Mouse (Mus musculus) liver, adult 2 months (tissue): ENCODE measurements around the gene Gtsf2. TPM values are rescaled to one million over a fixed set of nuclear protein-coding genes. Genes with fewer than 3 reads are reported as not detected.

Experiments
- DNase-seq: peaks from one replicate; pipeline ENCODE4 v3.0.0-alpha.2; 2011; ENCODE audit warnings: low read depth, low spot score; ENCODE audit errors: extremely low read depth
- H3K27ac ChIP-seq: fragments of 200-500 bp; replicated peaks from 2 replicates; pipeline ENCODE4 v1.5.1; 2012; ENCODE audit warnings: low read depth, mild to moderate bottlenecking, control low read depth, inconsistent platforms, low read length; ENCODE audit not compliant: insufficient read depth
- H3K27me3 ChIP-seq: fragments of 200-500 bp; 2 replicates; pipeline ENCODE4 v1.6.1; 2012; ENCODE audit warnings: mild to moderate bottlenecking, moderate library complexity, low read length, inconsistent platforms; ENCODE audit not compliant: control insufficient read depth, insufficient read depth
- H3K36me3 ChIP-seq: fragments of 200-500 bp; 2 replicates; pipeline ENCODE4 v1.6.1; 2012; ENCODE audit warnings: low read length, inconsistent platforms; ENCODE audit not compliant: control insufficient read depth, insufficient read depth
- H3K4me1 ChIP-seq: fragments of 200-500 bp; 2 replicates; pipeline ENCODE4 v1.6.1; 2011; ENCODE audit warnings: low read length; ENCODE audit not compliant: control insufficient read depth, insufficient read depth
- H3K4me3 ChIP-seq: fragments of 200-500 bp; 2 replicates; pipeline ENCODE4 v1.5.1; 2011; ENCODE audit warnings: low read depth, mild to moderate bottlenecking, control low read depth, low read length, moderate library complexity; ENCODE audit not compliant: insufficient read depth
- H3K79me2 ChIP-seq: fragments of 200-500 bp; 2 replicates; pipeline ENCODE4 v1.6.1; 2012; ENCODE audit warnings: inconsistent platforms, mild to moderate bottlenecking, low read length, moderate library complexity; ENCODE audit not compliant: control insufficient read depth, insufficient read depth
- H3K9ac ChIP-seq: fragments of 200-500 bp; 2 replicates; pipeline ENCODE4 v1.6.1; 2012; ENCODE audit warnings: low read depth, mild to moderate bottlenecking, control low read depth, inconsistent platforms, low read length
- CTCF ChIP-seq: fragments of 200-500 bp; IDR thresholded peaks from 2 replicates; pipeline ENCODE4 v1.5.1; 2011; ENCODE audit warnings: low read depth, low read length, control low read depth
- POLR2A ChIP-seq: fragments of 200-500 bp; IDR thresholded peaks from 2 replicates; pipeline ENCODE4 v1.6.1; 2011; ENCODE audit warnings: low read length, control low read depth; ENCODE audit not compliant: insufficient read depth; ENCODE audit errors: extremely low read depth
- WGBS: fragments of 180-500 bp; shearing (Covaris S2); methylation state at CpG from one replicate; pipeline ENCODE4 v1.1.7; 2018; 5-methylcytosine and 5-hydroxymethylcytosine counted together
- polyA plus RNA-seq: library from polyadenylated mRNA; depleted of rRNA; stranded (reverse); fragments of >200 nt; gene quantifications from 2 replicates; pipeline ENCODE4 v1.2.3, GENCODE M21; 2012; rRNA removed
- total RNA-seq: library from RNA; depleted of rRNA; stranded (reverse); fragments of >200 nt; gene quantifications from 2 replicates; pipeline ENCODE4 v1.2.3, GENCODE M21; 2014; rRNA removed

The Gtsf2 gene
- not detected in 2 replicates for total RNA-seq
- not detected in 2 replicates for polyA plus RNA-seq

- 63% methylated on average over 3 of the region's 3 CpGs for WGBS
- Histone ChIP-seq H3K79me2 (no peaks in the 10 kb centered on the region), H3K9ac (no peak within 1 kb of the TSS), H3K36me3 (no peaks in the 10 kb centered on the region), H3K27ac (no peak within 1 kb of the TSS), H3K4me1 (no peaks in the 10 kb centered on the region), H3K27me3 (no peaks in the 10 kb centered on the region), H3K4me3 (no peak within 1 kb of the TSS)
- no peak for DNase-seq
- TF ChIP-seq POLR2A (no peak), CTCF (no peak)
These were observed at the start of gene Gtsf2 for GRCm38 (mm10) chr15:103448369-103448768. Gene Gtsf2, minus strand, starts transcription at chr15:103448469.

- H3K4me1 ChIP-seq = no peaks in the 10 kb centered on the region
- H3K9ac ChIP-seq = no peak overlapping the region
- WGBS = 76% methylated on average over 10 of the region's 10 CpGs
- TF ChIP-seq POLR2A (no peak), CTCF (no peak)
- no peaks in the 10 kb centered on the region for H3K27me3 ChIP-seq
- H3K27ac ChIP-seq = no peak overlapping the region
- no peak overlapping the region for H3K4me3 ChIP-seq
- no peaks in the 10 kb centered on the region for H3K36me3 ChIP-seq
- no peak for DNase-seq
- H3K79me2 ChIP-seq = no peaks in the 10 kb centered on the region
These were observed 48.2 kb upstream of the Gtsf2 start for GRCm38 (mm10) chr15:103496204-103497140.

GRCm38 (mm10) chr15:103488336-103488735 lies 40.1 kb upstream of the Gtsf2 start:
- H3K27ac ChIP-seq = no peak overlapping the region
- H3K27me3 ChIP-seq = no peaks in the 10 kb centered on the region; the same call in none of the 2 replicates
- no peak overlapping the region for H3K4me3 ChIP-seq
- H3K79me2 ChIP-seq = no peaks in the 10 kb centered on the region
- 78% methylated on average over 4 of the region's 4 CpGs for WGBS
- H3K36me3 ChIP-seq = no peaks in the 10 kb centered on the region
- no peak overlapping the region for H3K9ac ChIP-seq
- TF ChIP-seq CTCF = no peak
- TF ChIP-seq POLR2A = no peak
- no peak for DNase-seq
- H3K4me1 ChIP-seq = no peaks in the 10 kb centered on the region

- Histone ChIP-seq H3K27ac (no peak overlapping the region), H3K9ac (no peak overlapping the region), H3K4me3 (no peak overlapping the region), H3K27me3 (no peaks in the 10 kb centered on the region; the same call in none of the 2 replicates), H3K36me3 (no peaks in the 10 kb centered on the region), H3K79me2 (no peaks in the 10 kb centered on the region), H3K4me1 (no peaks in the 10 kb centered on the region)
- TF ChIP-seq POLR2A (no peak), CTCF (no peak)
- DNase-seq = peak; percentile 23
- 47% methylated on average over 1 of the region's 1 CpGs for WGBS
These were observed 38.4 kb upstream of the Gtsf2 start for GRCm38 (mm10) chr15:103486658-103487057.

- Histone ChIP-seq H3K4me1 (no peaks in the 10 kb centered on the region), H3K9ac (no peak overlapping the region), H3K27ac (no peak overlapping the region), H3K4me3 (no peak overlapping the region), H3K36me3 (no peaks in the 10 kb centered on the region), H3K79me2 (no peaks in the 10 kb centered on the region), H3K27me3 (no peaks in the 10 kb centered on the region; the same call in none of the 2 replicates)
- 69% methylated on average over 3 of the region's 3 CpGs for WGBS
- TF ChIP-seq CTCF (no peak), POLR2A (no peak)
- DNase-seq = no peak
These were observed 36.8 kb upstream of the Gtsf2 start for GRCm38 (mm10) chr15:103485106-103485505.

GRCm38 (mm10) chr15:103484490-103484889 lies 36.2 kb upstream of the Gtsf2 start:
- H3K27ac ChIP-seq = no peak overlapping the region
- TF ChIP-seq CTCF (no peak), POLR2A (no peak)
- H3K27me3 ChIP-seq = no peaks in the 10 kb centered on the region; the same call in none of the 2 replicates
- no peaks in the 10 kb centered on the region for H3K4me1 ChIP-seq
- DNase-seq = no peak
- no peaks in the 10 kb centered on the region for H3K36me3 ChIP-seq
- H3K9ac ChIP-seq = no peak overlapping the region
- no peaks in the 10 kb centered on the region for H3K79me2 ChIP-seq
- no peak overlapping the region for H3K4me3 ChIP-seq
- WGBS = 51% methylated on average over 2 of the region's 2 CpGs
